Mouse (Mus musculus): ENCODE data around the gene Asap3.

Gene Asap3

GRCm38 (mm10) chr4:136249780-136250179 lies 43.6 kb downstream of the Asap3 start:
- DNase-seq (ENCODE audit: inconsistent ontology term), result peak; percentile 55

GRCm38 (mm10) chr4:136255919-136256318 lies 49.8 kb downstream of the Asap3 start:
- DNase-seq (ENCODE audit: inconsistent ontology term), result no peak

- DNase-seq (ENCODE audit: inconsistent ontology term), result no peak
Observed at GRCm38 (mm10) chr4:136256696-136257095, 50.5 kb downstream of the Asap3 start.

GRCm38 (mm10) chr4:136259916-136260315 lies 53.8 kb downstream of the Asap3 start:
- DNase-seq (ENCODE audit: inconsistent ontology term), result no peak

GRCm38 (mm10) chr4:136260491-136261180 lies 54.5 kb downstream of the Asap3 start:
- DNase-seq (ENCODE audit: inconsistent ontology term), result peak; percentile 80

GRCm38 (mm10) chr4:136261912-136262311 lies 55.7 kb downstream of the Asap3 start:
- no peak for DNase-seq (ENCODE audit: inconsistent ontology term)

- DNase-seq (ENCODE audit: inconsistent ontology term), result no peak
Observed at GRCm38 (mm10) chr4:136263555-136263954, 57.4 kb downstream of the Asap3 start.

- no peak for DNase-seq (ENCODE audit: inconsistent ontology term)
Observed at GRCm38 (mm10) chr4:136266716-136267343, 60.7 kb downstream of the Asap3 start.

- DNase-seq (ENCODE audit: inconsistent ontology term), result no peak
Observed at GRCm38 (mm10) chr4:136268912-136269311, 62.7 kb downstream of the Asap3 start.

- DNase-seq (ENCODE audit: inconsistent ontology term), result no peak
Observed at GRCm38 (mm10) chr4:136270648-136271047, 64.5 kb downstream of the Asap3 start.

GRCm38 (mm10) chr4:136281097-136281496 lies 74.9 kb downstream of the Asap3 start:
- DNase-seq (ENCODE audit: inconsistent ontology term), result no peak

- DNase-seq (ENCODE audit: inconsistent ontology term), result no peak
Observed at GRCm38 (mm10) chr4:136281611-136282010, 75.4 kb downstream of the Asap3 start.

GRCm38 (mm10) chr4:136282621-136283480 lies 76.7 kb downstream of the Asap3 start:
- peak; percentile 19 for DNase-seq (ENCODE audit: inconsistent ontology term)

- no peak for DNase-seq (ENCODE audit: inconsistent ontology term)
Observed at GRCm38 (mm10) chr4:136283783-136284182, 77.6 kb downstream of the Asap3 start.

- peak; percentile 73 for DNase-seq (ENCODE audit: inconsistent ontology term)
Observed at GRCm38 (mm10) chr4:136284455-136284854, 78.3 kb downstream of the Asap3 start, which contains the start of gene Zfp46. Gene Zfp46 (plus strand): TSS chr4:136284683.

- DNase-seq (ENCODE audit: inconsistent ontology term), result no peak
Observed at GRCm38 (mm10) chr4:136284891-136285290, 78.7 kb downstream of the Asap3 start.

GRCm38 (mm10) chr4:136285348-136285810 lies 79.2 kb downstream of the Asap3 start:
- peak; percentile 97 for DNase-seq (ENCODE audit: inconsistent ontology term)

GRCm38 (mm10) chr4:136285811-136286371 lies 79.7 kb downstream of the Asap3 start:
- peak; percentile 98 for DNase-seq (ENCODE audit: inconsistent ontology term)

GRCm38 (mm10) chr4:136289918-136290780 lies 84.0 kb downstream of the Asap3 start:
- no peak for DNase-seq (ENCODE audit: inconsistent ontology term)

- no peak for DNase-seq (ENCODE audit: inconsistent ontology term)
Observed at GRCm38 (mm10) chr4:136290781-136291595, 84.8 kb downstream of the Asap3 start.
